Mouse (Mus musculus) erythroblast, embryonic 14.5 days (primary cell): ENCODE data around the gene Zscan2. TPM values are rescaled to one million over a fixed set of nuclear protein-coding genes. Genes with fewer than 3 reads are reported as not detected.
"Not testable (repeated sequence)": the region's sequence is repeated elsewhere in the genome, so short reads cannot be mapped to it uniquely, and the experiment has no call there.

Experiments used
- H3K27me3 ChIP-seq: 2 replicates; pipeline ENCODE4 v1.6.1; 2012; ENCODE audit warnings: inconsistent platforms; ENCODE audit not compliant: control insufficient read depth
- H3K36me3 ChIP-seq: 2 replicates; pipeline ENCODE4 v1.6.1; 2012; ENCODE audit warnings: mild to moderate bottlenecking, inconsistent platforms; ENCODE audit not compliant: control insufficient read depth
- H3K4me1 ChIP-seq: 2 replicates; pipeline ENCODE4 v1.6.1; 2012; ENCODE audit warnings: inconsistent platforms; ENCODE audit not compliant: control insufficient read depth
- H3K4me3 ChIP-seq: replicated peaks from 2 replicates; pipeline ENCODE3; 2012; ENCODE audit warnings: moderate library complexity, mild to moderate bottlenecking, inconsistent platforms
- H3K9me3 ChIP-seq: 2 replicates; pipeline ENCODE4 v1.6.1; 2012; ENCODE audit warnings: low read length, inconsistent platforms, mixed read lengths; ENCODE audit not compliant: control insufficient read depth
- GATA1 ChIP-seq: IDR thresholded peaks from 2 replicates; pipeline ENCODE4 v1.6.1; 2012; ENCODE audit warnings: low read length, inconsistent platforms, mixed read lengths
- TAL1 ChIP-seq: IDR thresholded peaks from 3 replicates; pipeline ENCODE4 v1.6.1; 2012; ENCODE audit warnings: low read length, inconsistent platforms, mixed read lengths
- polyA plus RNA-seq: library from polyadenylated mRNA; stranded (reverse); fragments of >175 nt; gene quantifications from 2 replicates; pipeline ENCODE4 v1.2.3, GENCODE M21; 2012

Zscan2 gene
- polyA plus RNA-seq, 1 experiment = 0.02 TPM

DNA sequence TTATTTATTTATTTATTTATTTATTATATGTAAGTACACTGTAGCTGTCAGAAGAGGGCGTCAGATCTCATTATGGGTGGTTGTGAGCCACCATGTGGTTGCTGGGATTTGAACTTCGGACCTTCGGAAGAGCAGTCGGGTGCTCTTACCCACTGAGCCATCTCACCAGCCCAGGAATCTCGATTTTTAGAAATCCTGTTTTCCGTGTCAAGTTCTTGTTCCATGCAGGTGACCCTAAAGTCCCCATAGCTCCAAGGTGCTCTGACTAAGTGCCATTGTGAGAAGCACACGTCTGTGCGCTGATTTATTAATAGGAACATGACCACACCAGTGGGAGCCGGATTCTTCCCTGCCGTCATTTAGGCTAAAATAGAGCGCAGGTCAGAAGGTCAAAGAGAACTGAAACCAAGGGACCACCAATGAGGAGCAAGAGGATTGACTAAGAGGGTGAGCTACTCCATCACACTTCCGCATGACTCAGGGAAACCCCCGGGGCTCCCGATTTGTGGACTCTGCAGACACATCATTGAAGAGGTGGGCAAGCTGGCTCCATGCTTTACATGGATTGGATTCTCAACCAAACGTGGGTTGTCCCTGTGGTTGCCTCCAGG is 30.4 kb upstream of the Zscan2 start:
- Histone ChIP-seq H3K9me3 (no peaks in the 10 kb centered on the region), H3K4me1 (peaks cover 4% of the 10 kb centered on the region), H3K4me3 (no peak overlapping the region), H3K36me3 (no peaks in the 10 kb centered on the region), H3K27me3 (no peaks in the 10 kb centered on the region)
- no peak for TF ChIP-seq TAL1
- no peak for TF ChIP-seq GATA1

DNA sequence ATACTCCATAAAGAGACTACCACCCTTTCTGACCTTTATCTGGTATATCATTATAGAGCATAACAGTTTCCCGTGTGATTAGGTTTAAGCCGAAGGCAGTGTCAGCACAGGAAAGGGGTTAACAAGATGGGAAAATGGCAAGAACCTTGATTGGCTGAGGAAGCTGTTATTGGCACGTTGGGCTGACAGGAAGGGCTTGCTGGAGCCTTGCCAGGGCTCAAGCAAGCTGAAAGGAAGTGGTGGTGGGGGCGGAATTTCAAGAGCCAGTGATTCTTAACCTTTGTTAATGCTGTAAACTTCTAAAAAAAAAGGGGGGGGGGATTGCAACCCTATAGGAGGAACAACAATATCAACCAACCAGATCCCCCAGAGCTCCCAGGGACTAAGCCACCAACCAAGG is 28.5 kb upstream of the Zscan2 start:
- Histone ChIP-seq H3K4me1 (peaks cover 4% of the 10 kb centered on the region), H3K4me3 (no peak overlapping the region), H3K27me3 (no peaks in the 10 kb centered on the region), H3K9me3 (no peaks in the 10 kb centered on the region), H3K36me3 (no peaks in the 10 kb centered on the region)
- no peak for TF ChIP-seq TAL1

DNA sequence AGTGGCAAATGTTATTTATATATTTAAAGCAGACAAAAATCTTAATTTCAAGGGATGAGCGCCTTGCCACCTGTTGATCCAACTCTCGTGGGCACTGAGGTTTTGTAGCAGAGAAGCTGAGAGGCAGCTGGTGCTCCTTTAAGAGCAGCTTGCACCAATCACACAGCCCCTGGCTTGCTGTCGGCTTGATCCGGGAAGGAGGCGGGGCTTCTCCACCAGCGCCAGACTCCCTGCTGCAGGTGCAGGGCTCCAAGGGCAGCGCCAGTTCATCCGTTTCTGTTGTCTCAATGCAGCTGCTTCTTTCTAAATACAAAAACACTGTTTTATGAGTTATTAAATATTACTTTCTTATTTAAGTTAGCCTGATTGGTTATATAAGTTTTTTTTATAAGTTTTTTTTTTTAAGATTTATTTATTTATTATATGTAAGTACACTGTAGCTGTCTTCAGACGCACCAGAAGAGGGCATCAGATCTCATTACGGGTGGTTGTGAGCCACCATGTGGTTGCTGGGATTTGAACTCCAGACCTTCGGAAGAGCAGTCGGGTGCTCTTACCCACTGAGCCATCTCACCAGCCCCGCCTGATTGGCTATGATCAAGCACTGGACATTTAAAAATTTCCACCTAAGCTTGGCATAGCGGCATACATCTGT is 27.6 kb upstream of the Zscan2 start:
- H3K4me3 ChIP-seq = peak overlapping the region; percentile 18
- not testable (repeated sequence) for H3K27me3 ChIP-seq, H3K36me3 ChIP-seq, H3K4me1 ChIP-seq, H3K9me3 ChIP-seq

DNA sequence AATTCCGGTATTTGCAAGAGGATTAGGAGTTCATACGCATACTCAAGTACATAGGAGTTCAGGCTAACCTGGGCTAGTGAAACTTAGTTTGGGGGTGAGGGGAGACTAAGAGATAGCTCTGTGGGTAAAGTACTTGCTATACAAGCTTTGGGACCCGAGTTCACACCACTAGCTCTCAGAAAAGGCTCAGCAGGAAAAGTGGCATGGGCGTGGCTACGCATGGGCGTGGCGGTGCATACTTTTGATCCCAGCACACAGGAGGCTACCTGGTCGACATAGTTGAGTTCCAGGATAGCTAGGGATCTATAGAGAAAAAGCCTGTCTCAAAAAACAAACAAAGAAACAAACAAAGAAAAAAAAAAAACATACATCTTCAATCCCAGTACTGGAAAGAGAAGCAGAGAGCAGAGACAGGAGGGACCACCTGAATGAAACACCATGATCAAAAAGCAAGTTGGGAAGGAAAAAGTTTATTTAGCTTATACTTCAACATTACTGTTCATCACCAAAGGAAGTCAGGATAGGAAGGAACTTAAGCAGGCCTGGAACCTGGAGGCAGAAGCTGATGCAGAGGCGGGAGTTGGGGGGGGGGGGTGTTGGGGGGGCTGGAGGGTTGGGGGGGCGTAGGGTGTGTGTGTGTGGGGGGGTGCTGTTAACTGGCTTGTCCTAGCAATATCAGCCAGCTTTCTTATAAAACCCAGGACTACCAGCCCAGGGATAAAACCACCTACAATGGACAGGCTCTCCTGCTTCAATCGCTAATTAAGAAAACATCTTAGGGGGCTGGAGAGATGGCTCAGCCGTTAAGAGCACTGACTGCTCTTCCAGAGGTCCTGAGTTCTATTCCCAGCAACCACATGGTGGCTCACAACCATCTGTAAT is 26.8 kb upstream of the Zscan2 start:
- Histone ChIP-seq H3K27me3 (no peaks in the 10 kb centered on the region), H3K4me3 (peak overlapping the region; percentile 18), H3K9me3 (no peaks in the 10 kb centered on the region), H3K4me1 (peaks cover 4% of the 10 kb centered on the region), H3K36me3 (no peaks in the 10 kb centered on the region)
- TF ChIP-seq GATA1 (no peak), TAL1 (no peak)

DNA sequence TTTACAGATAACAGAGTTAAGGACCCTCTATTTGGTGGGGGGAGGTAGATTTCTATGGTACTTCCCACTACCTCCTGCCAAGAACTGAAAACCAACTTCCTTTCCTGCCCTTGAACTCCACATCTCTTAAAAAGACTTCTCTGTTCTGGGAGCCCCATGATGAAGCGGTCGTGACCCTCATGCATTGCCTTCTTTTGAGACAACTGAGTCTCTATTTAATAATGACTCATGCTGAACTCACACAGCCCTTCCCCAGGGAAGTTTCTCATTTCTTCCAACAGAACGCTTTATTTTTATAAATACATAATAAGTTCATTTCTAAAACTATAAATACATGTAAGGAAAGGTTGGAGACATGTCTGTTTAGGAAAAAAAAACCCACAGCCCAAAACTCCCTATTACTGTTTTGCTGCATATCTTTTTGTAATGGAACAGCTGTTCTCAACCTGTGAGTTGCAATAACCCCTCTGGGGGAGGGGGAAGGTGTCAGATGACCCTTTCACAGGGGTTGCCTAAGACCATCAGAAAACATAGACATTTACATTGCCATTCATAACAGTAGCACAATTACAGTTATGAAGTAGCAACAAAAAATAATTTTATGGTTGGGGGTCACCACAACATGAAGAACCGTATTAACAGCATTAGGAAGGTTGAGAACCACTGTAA is 24.6 kb upstream of the Zscan2 start:
- peaks cover 4% of the 10 kb centered on the region for H3K4me1 ChIP-seq
- H3K27me3 ChIP-seq = no peaks in the 10 kb centered on the region
- TF ChIP-seq GATA1 = no peak
- TF ChIP-seq TAL1 = no peak
- no peaks in the 10 kb centered on the region for H3K36me3 ChIP-seq
- H3K4me3 ChIP-seq = no peak overlapping the region
- no peaks in the 10 kb centered on the region for H3K9me3 ChIP-seq

DNA sequence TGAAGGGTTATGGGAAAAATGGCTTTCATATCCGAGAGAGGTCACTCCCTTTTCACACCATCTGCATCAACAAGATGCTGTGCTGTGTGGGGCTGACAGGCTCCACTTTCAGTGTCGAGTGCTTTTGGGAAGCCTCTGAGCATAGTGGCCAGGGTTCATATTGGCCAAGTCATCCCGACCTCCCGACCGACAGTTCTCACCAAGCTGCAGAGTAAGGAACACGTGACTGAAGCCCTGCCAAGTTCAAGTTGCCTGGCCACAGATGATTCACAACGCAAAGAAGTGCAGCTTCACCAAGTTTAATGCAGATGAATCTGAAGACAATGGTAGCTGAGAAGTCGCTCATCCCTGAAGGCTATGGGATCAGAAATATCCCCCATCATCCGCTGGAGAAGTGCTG is 23.0 kb upstream of the Zscan2 start:
- Histone ChIP-seq H3K4me3 (no peak overlapping the region), H3K4me1 (peaks cover 4% of the 10 kb centered on the region), H3K9me3 (no peaks in the 10 kb centered on the region), H3K36me3 (no peaks in the 10 kb centered on the region), H3K27me3 (no peaks in the 10 kb centered on the region)
- TF ChIP-seq GATA1 (no peak), TAL1 (no peak)

DNA sequence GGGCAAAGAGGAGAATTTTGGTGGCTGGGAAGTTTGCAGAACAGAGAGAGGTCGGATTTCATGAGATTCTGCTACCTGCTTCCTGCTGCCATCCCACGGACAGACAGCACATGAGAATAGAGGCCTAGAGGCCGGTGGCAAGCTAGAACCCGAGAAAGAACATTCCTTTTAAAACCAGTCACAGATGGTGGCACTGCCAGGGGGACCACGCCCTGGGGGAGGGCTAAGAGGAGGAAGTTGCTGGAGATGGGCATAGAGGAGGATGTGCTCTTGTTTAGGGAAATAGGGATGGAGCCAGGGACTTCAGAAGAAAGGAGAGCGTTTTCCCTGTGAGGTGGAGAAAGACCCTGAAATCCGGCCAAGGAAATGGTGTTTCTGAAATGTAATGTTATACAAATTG is 22.5 kb upstream of the Zscan2 start:
- Histone ChIP-seq H3K9me3 (no peaks in the 10 kb centered on the region), H3K36me3 (no peaks in the 10 kb centered on the region), H3K4me1 (peaks cover 2% of the 10 kb centered on the region; the same call in 1 of the 2 replicates), H3K27me3 (no peaks in the 10 kb centered on the region), H3K4me3 (no peak overlapping the region)
- TF ChIP-seq GATA1 = no peak
- no peak for TF ChIP-seq TAL1

DNA sequence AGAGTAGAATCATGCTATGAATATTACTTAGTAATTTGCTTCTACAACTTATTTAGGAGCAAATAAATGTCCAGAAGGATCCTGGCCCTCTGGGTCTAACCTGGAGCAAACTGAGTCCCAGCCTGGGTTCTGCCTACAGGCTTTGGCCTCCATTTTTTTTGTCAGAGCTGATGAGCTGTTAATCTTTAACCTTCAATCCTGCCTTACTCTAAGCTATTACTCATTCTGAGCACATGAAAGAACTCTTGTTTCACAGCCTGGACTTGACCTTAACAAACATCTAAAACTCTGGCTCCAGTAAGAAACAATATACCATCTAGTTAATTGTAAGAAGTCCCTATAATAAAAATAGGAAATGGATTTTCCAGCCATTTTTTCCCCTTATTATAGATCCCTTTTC is 21.0 kb upstream of the Zscan2 start:
- H3K27me3 ChIP-seq = no peaks in the 10 kb centered on the region

DNA sequence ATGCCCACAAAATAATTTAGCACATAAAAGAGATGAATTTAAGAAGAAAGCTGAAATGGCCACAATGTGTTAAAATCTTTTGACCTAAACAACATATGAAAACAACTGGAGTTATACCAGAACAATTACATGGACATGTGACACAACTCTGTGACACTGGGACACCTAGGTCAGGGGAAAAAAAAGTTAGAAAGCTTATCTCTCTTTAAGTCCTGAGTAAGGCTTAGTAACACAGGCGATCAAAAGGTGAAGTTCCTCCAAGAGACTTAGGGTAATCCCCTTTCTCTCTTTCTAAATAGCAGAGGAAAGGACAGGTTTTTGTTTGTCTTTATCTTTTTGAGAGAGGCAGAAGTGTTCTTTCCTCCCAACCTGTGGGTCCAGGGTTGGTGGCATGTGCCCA is 20.5 kb upstream of the Zscan2 start:
- TF ChIP-seq GATA1 = no peak
- TF ChIP-seq TAL1 = no peak
- Histone ChIP-seq H3K4me3 (no peak overlapping the region), H3K36me3 (no peaks in the 10 kb centered on the region), H3K9me3 (no peaks in the 10 kb centered on the region), H3K4me1 (no peaks in the 10 kb centered on the region), H3K27me3 (no peaks in the 10 kb centered on the region)

More for the DNA sequence above, 21.0 kb upstream of the Zscan2 start:
- Histone ChIP-seq H3K4me3 (no peak overlapping the region), H3K9me3 (no peaks in the 10 kb centered on the region), H3K4me1 (no peaks in the 10 kb centered on the region), H3K36me3 (no peaks in the 10 kb centered on the region)
- no peak for TF ChIP-seq TAL1
- no peak for TF ChIP-seq GATA1
